Mouse (Mus musculus): ENCODE results near the gene 3110082I17Rik. TPM values are rescaled to one million over a fixed set of nuclear protein-coding genes. Genes with fewer than 3 reads are reported as not detected.

The 3110082I17Rik gene
- total and polyA plus RNA-seq, 3 experiments, result 41.2 to 100.0 (median 46.9) TPM

DNA sequence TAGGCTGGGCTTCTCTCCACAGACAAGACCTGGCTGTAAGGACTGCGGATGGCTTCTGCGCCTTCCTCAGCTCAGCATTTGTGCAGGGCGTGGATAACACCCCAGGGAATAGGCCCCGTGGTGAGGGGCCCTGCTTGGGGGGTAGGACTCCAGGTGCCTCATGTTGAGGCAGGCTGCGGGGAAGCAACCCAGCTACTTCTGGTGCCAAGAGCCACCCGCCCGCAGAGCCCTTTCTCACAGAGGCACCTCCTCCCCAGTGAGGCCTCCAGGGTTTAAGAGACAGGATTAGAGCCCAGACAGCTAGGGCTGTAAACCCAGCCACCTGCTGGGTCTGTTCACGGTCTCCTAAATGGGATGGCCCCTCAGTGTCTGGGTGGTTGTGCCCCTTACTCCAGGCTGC, 108.7 kb downstream of the 3110082I17Rik start:
- Histone ChIP-seq H3K4me3 (replicated peaks in 1 of 3; ENCODE audit: low read depth in 2 of 3, low read length in 2 of 3, poor library complexity in 1 of 3) (no peak overlapping the region), H3K9ac (ENCODE audit: insufficient read depth, low read depth) (no peak overlapping the region), H3K27ac (ENCODE audit: insufficient read depth, low read depth) (no peak overlapping the region), H3K79me2 (replicated peaks; ENCODE audit: control insufficient read depth, extremely low read depth, insufficient read depth, poor library complexity, severe bottlenecking) (no peaks in the 10 kb centered on the region), H3K27me3 (replicated peaks) (peaks cover 3% of the 10 kb centered on the region), H3K4me1 (ENCODE audit: control insufficient read depth in 1 of 2, insufficient read depth in 2 of 2) (peaks cover 18 to 26% of the 10 kb centered on the region in 2 experiments), H3K36me3 (replicated peaks in 1 of 2; ENCODE audit: control insufficient read depth in 1 of 2, insufficient read depth in 1 of 2, low read length in 1 of 2) (peaks cover 0 to under 1% of the 10 kb centered on the region in 2 experiments), H3K9me3 (replicated peaks; ENCODE audit: low read length) (no peaks in the 10 kb centered on the region), H3K4me2 (ENCODE audit: insufficient read depth, low read depth, poor library complexity, severe bottlenecking) (peak overlapping the region; percentile 27; the same call in 1 of the 2 replicates)
- no peak for TF ChIP-seq MAFK (IDR thresholded peaks at IDR 0.05; ENCODE audit: insufficient replicate concordance, low read length)
- TF ChIP-seq ZNF384 (IDR thresholded peaks at IDR 0.05; ENCODE audit: low read depth, low read length), result no peak
- no peak for TF ChIP-seq USF2 (conservative IDR thresholded peaks at IDR 0.05; ENCODE audit: low read depth, low read length)
- TF ChIP-seq TCF12 (IDR thresholded peaks at IDR 0.05; ENCODE audit: low read depth, low read length), result no peak
- TF ChIP-seq RCOR1 (conservative IDR thresholded peaks at IDR 0.05; ENCODE audit: low read depth, low read length), result no peak
- no peak for TF ChIP-seq SMC3 (IDR thresholded peaks at IDR 0.05; ENCODE audit: low read depth, low read length)
- no peak for TF ChIP-seq UBTF (IDR thresholded peaks at IDR 0.05; ENCODE audit: low read depth, low read length)
- TF ChIP-seq ELF1 (IDR thresholded peaks at IDR 0.05; ENCODE audit: low read depth, low read length), result no peak
- TF ChIP-seq GABPA (IDR thresholded peaks at IDR 0.05; ENCODE audit: insufficient replicate concordance, low read depth, low read length), result no peak
- TF ChIP-seq RAD21 (IDR thresholded peaks at IDR 0.05; ENCODE audit: low read depth, low read length), result no peak
- no peak for TF ChIP-seq USF1 (IDR thresholded peaks at IDR 0.05; ENCODE audit: low read depth, low read length)
- TF ChIP-seq NELFE (IDR thresholded peaks at IDR 0.05; ENCODE audit: low read depth, low read length), result no peak
- TF ChIP-seq JUN (IDR thresholded peaks at IDR 0.05; ENCODE audit: insufficient read depth, low read depth, low read length), result no peak
- no peak for TF ChIP-seq BHLHE40 (IDR thresholded peaks at IDR 0.05; ENCODE audit: low read depth, low read length)
- dilution Hi-C loops (cut with MboI; ENCODE audit: extremely low pct_ligation_motif_present, extremely low pct_unique_long_range_greater_than_20kb, low sequenced_read_pairs) (no loop called here), in situ Hi-C loops (cut with MboI; ENCODE audit: low pct_ligation_motif_present, low pct_unique_long_range_greater_than_20kb, low sequenced_read_pairs) (loop anchor here (25.0 kb wide), 1 partner anchor 111 kb away; the partner anchor contains the start of gene 3110082I17Rik)
- peak; percentile 58 for DNase-seq (ENCODE audit: extremely low read depth)

DNA sequence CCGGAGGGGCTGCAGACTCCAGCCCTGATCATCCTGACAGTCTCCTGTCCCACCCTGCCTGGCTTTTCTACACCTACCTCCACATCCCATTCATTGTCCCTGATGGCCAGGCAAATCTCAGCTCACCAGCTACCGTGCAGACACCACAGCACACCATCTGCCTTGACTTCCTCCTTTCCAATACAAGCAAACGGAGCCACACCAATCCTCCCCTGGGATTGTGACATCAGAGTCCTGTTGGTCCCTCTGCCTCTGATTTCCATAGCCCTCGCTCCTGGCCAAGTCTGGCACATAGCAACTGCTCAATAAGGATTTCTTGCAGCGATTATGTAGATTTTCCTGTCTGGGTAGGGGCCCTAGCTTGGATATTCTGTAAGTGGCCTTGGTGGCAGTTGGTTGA, 109.2 kb downstream of the 3110082I17Rik start, which contains the start of gene Cox19:
Gene Cox19 (minus strand): TSS at position 285 of the 400 bp plus-strand sequence.
- no peak within 1 kb of the TSS for H3K4me3 ChIP-seq (replicated peaks in 1 of 3; ENCODE audit: low read depth in 2 of 3, low read length in 2 of 3, poor library complexity in 1 of 3)
- dilution Hi-C loops (cut with MboI; ENCODE audit: extremely low pct_ligation_motif_present, extremely low pct_unique_long_range_greater_than_20kb, low sequenced_read_pairs) (no loop called here), in situ Hi-C loops (cut with MboI; ENCODE audit: low pct_ligation_motif_present, low pct_unique_long_range_greater_than_20kb, low sequenced_read_pairs) (loop anchor here (25.0 kb wide), 1 partner anchor 111 kb away; the partner anchor contains the start of gene 3110082I17Rik)
- peak; percentile 74 for DNase-seq (ENCODE audit: extremely low read depth)
- H3K4me1 ChIP-seq (ENCODE audit: control insufficient read depth in 1 of 2, insufficient read depth in 2 of 2), result peaks cover 18 to 26% of the 10 kb centered on the region in 2 experiments
- peaks cover 8% of the 10 kb centered on the region for H3K27me3 ChIP-seq (replicated peaks)
- H3K9me3 ChIP-seq (replicated peaks; ENCODE audit: low read length), result no peaks in the 10 kb centered on the region
- no peaks in the 10 kb centered on the region for H3K79me2 ChIP-seq (replicated peaks; ENCODE audit: control insufficient read depth, extremely low read depth, insufficient read depth, poor library complexity, severe bottlenecking)
- TF ChIP-seq HCFC1 (IDR thresholded peaks at IDR 0.05; ENCODE audit: low read depth, low read length) (no peak), BHLHE40 (IDR thresholded peaks at IDR 0.05; ENCODE audit: low read depth, low read length) (no peak), PAX5 (IDR thresholded peaks at IDR 0.05; ENCODE audit: low read length) (no peak), MAFK (IDR thresholded peaks at IDR 0.05; ENCODE audit: insufficient replicate concordance, low read length) (no peak), EP300 (IDR thresholded peaks at IDR 0.05; ENCODE audit: low read length) (no peak), KAT2A (IDR thresholded peaks at IDR 0.05; ENCODE audit: insufficient replicate concordance, low read length) (no peak), GABPA (IDR thresholded peaks at IDR 0.05; ENCODE audit: insufficient replicate concordance, low read depth, low read length) (no peak), JUN (IDR thresholded peaks at IDR 0.05; ENCODE audit: insufficient read depth, low read depth, low read length) (no peak), POLR2A (IDR thresholded peaks at IDR 0.05; ENCODE audit: low read depth, low read length) (no peak), MEF2A (IDR thresholded peaks at IDR 0.05; ENCODE audit: borderline replicate concordance, low read depth, low read length) (no peak), SMC3 (IDR thresholded peaks at IDR 0.05; ENCODE audit: low read depth, low read length) (no peak), ZC3H11A (IDR thresholded peaks at IDR 0.05; ENCODE audit: low read depth, low read length) (no peak), MXI1 (IDR thresholded peaks at IDR 0.05; ENCODE audit: low read depth, low read length) (no peak), UBTF (IDR thresholded peaks at IDR 0.05; ENCODE audit: low read depth, low read length) (no peak), ELF1 (IDR thresholded peaks at IDR 0.05; ENCODE audit: low read depth, low read length) (no peak), TCF12 (IDR thresholded peaks at IDR 0.05; ENCODE audit: low read depth, low read length) (no peak), MAZ (IDR thresholded peaks at IDR 0.05; ENCODE audit: low read depth, low read length) (no peak), CHD1 (IDR thresholded peaks at IDR 0.05; ENCODE audit: low read depth, low read length) (no peak)
- no peak within 1 kb of the TSS for H3K27ac ChIP-seq (ENCODE audit: insufficient read depth, low read depth)
- H3K4me2 ChIP-seq (ENCODE audit: insufficient read depth, low read depth, poor library complexity, severe bottlenecking), result peak within 1 kb of the TSS; percentile 27; the same call in 1 of the 2 replicates
- H3K9ac ChIP-seq (ENCODE audit: insufficient read depth, low read depth), result no peak within 1 kb of the TSS
- no peaks in the 10 kb centered on the region for H3K36me3 ChIP-seq (replicated peaks in 1 of 2; ENCODE audit: control insufficient read depth in 1 of 2, insufficient read depth in 1 of 2, low read length in 1 of 2)

Data from CH12.LX (cell line).